Comparison of ENCODE assay signal across 8 mouse cellular contexts in genomic region chr17:63430395-63431075, GRCm38 (mm10).
A peak's percentile ranks its signal among the peaks of the same experiment; 100 is the strongest.
DNase-seq lines count a peak whose midpoint lies in the region; ATAC-seq and TF ChIP-seq lines count a peak whose summit lies in the region.

No protein-coding gene starts in this region.

- WGBS in spleen, adult 2 months = 28% methylated on average over 17 of the region's 17 CpGs
- WGBS in forebrain, postnatal 0 days = 70% methylated on average over 17 of the region's 17 CpGs
- WGBS in lung, embryonic 14.5 days = 53% methylated on average over 17 of the region's 17 CpGs
- 67% methylated on average over 17 of the region's 17 CpGs for WGBS in stomach, postnatal 0 days

- ATAC-seq in forebrain, postnatal 0 days = no peak
- peak; percentile 38; the same call in 1 of the 2 replicates for ATAC-seq in lung, embryonic 14.5 days (ENCODE audit: insufficient read depth)
- no peak for ATAC-seq in stomach, postnatal 0 days (ENCODE audit: low FRiP score, low TSS enrichment)

- peak overlapping the region; percentile 27; the same call in 1 of the 2 replicates for H3K4me2 ChIP-seq in forebrain, postnatal 0 days (ENCODE audit: low read depth)
- peak overlapping the region; percentile 45 for H3K4me2 ChIP-seq in lung, embryonic 14.5 days
- 0 out of 2 replicates have a peak overlapping the region, but pooled peaks have one; percentile 12 for H3K4me2 ChIP-seq in stomach, postnatal 0 days (replicated peaks; ENCODE audit: low read depth)

- TF ChIP-seq CTCF in spleen, adult 2 months (IDR thresholded peaks at IDR 0.05; ENCODE audit: extremely low read depth, insufficient read depth, insufficient read length, insufficient replicate concordance) = no peak
- TF ChIP-seq CTCF in forebrain, postnatal 0 days (IDR thresholded peaks at IDR 0.05; ENCODE audit: low read depth) = no peak
- no peak for TF ChIP-seq CTCF in lung, embryonic 14.5 days (IDR thresholded peaks at IDR 0.05; ENCODE audit: low read depth)
- no peak for TF ChIP-seq CTCF in stomach, postnatal 0 days (IDR thresholded peaks at IDR 0.05; ENCODE audit: low read depth)

- H3K27me3 ChIP-seq in spleen, adult 2 months (ENCODE audit: control insufficient read depth, insufficient read depth, low read length) = no peaks in the 10 kb centered on the region
- H3K27me3 ChIP-seq in forebrain, postnatal 0 days (ENCODE audit: insufficient read depth, low read length) = no peaks in the 10 kb centered on the region
- no peaks in the 10 kb centered on the region for H3K27me3 ChIP-seq in lung, embryonic 14.5 days (ENCODE audit: insufficient read depth, low read length)
- H3K27me3 ChIP-seq in stomach, postnatal 0 days (ENCODE audit: control insufficient read depth, insufficient read depth, low read length) = no peaks in the 10 kb centered on the region

- H3K9ac ChIP-seq in forebrain, postnatal 0 days = no peak overlapping the region
- no peak overlapping the region for H3K9ac ChIP-seq in lung, embryonic 14.5 days
- no peak overlapping the region for H3K9ac ChIP-seq in stomach, postnatal 0 days (ENCODE audit: low read length)

- H3K36me3 ChIP-seq in spleen, adult 2 months (ENCODE audit: control insufficient read depth, insufficient read depth, low read length) = no peaks in the 10 kb centered on the region
- no peaks in the 10 kb centered on the region for H3K36me3 ChIP-seq in forebrain, postnatal 0 days (ENCODE audit: insufficient read depth)
- H3K36me3 ChIP-seq in lung, embryonic 14.5 days (ENCODE audit: insufficient read depth) = no peaks in the 10 kb centered on the region
- no peaks in the 10 kb centered on the region for H3K36me3 ChIP-seq in stomach, postnatal 0 days (ENCODE audit: control insufficient read depth, insufficient read depth, low read length)

- no peak for DNase-seq in spleen, adult 2 months (ENCODE audit: low read depth in 1 of 2, low spot score in 2 of 2)
- DNase-seq in spleen, postnatal 14 days (ENCODE audit: low spot score in 2 of 2) = no peak
- DNase-seq in forebrain, postnatal 0 days = no peak
- peak; percentile 46 for DNase-seq in lung, embryonic 14.5 days
- DNase-seq in stomach, postnatal 0 days (ENCODE audit: low spot score) = no peak
- DNase-seq in T-cell, adult 2 months (ENCODE audit: low spot score) = no peak
- no peak for DNase-seq in adrenal gland, postnatal 14 days
- no peak for DNase-seq in kidney, adult 18-20 months

- H3K4me1 ChIP-seq in spleen, adult 2 months (ENCODE audit: control insufficient read depth, insufficient read depth, insufficient read length) = no peaks in the 10 kb centered on the region
- H3K4me1 ChIP-seq in forebrain, postnatal 0 days (ENCODE audit: insufficient read depth) = no peaks in the 10 kb centered on the region
- peaks cover 3% of the 10 kb centered on the region; the same call in 1 of the 2 replicates for H3K4me1 ChIP-seq in lung, embryonic 14.5 days (ENCODE audit: insufficient read depth)
- H3K4me1 ChIP-seq in stomach, postnatal 0 days (replicated peaks; ENCODE audit: control insufficient read depth, insufficient read depth) = no peaks in the 10 kb centered on the region

- H3K9me3 ChIP-seq in forebrain, postnatal 0 days (ENCODE audit: low read length) = no peaks in the 10 kb centered on the region
- H3K9me3 ChIP-seq in lung, embryonic 14.5 days (ENCODE audit: low read depth, low read length) = no peaks in the 10 kb centered on the region
- H3K9me3 ChIP-seq in stomach, postnatal 0 days (ENCODE audit: control insufficient read depth, low read length) = no peaks in the 10 kb centered on the region

- peak overlapping the region; percentile 6; the same call in 1 of the 2 replicates for H3K4me3 ChIP-seq in spleen, adult 2 months (ENCODE audit: extremely low read depth, insufficient read depth, insufficient read length)
- no peak overlapping the region for H3K4me3 ChIP-seq in forebrain, postnatal 0 days (ENCODE audit: low read depth, low read length)
- H3K4me3 ChIP-seq in lung, embryonic 14.5 days (ENCODE audit: low read depth, low read length) = no peak overlapping the region
- H3K4me3 ChIP-seq in stomach, postnatal 0 days (ENCODE audit: low read depth, low read length) = no peak overlapping the region

- TF ChIP-seq POLR2A in spleen, adult 2 months (IDR thresholded peaks at IDR 0.05; ENCODE audit: low read depth, low read length) = no peak

- no peak for TF ChIP-seq EP300 in stomach, postnatal 0 days (optimal IDR thresholded peaks at IDR 0.05)

- no peak overlapping the region for H3K27ac ChIP-seq in spleen, adult 2 months (ENCODE audit: insufficient read depth, low read length)
- no peak overlapping the region for H3K27ac ChIP-seq in forebrain, postnatal 0 days (ENCODE audit: low read depth, low read length)
- no peak overlapping the region for H3K27ac ChIP-seq in lung, embryonic 14.5 days (ENCODE audit: low read depth)
- H3K27ac ChIP-seq in stomach, postnatal 0 days (replicated peaks) = no peak overlapping the region
